Mouse (Mus musculus): ENCODE measurements around the gene Rpl22l1.
"Not testable (repeated sequence)": the region's sequence is repeated elsewhere in the genome, so short reads cannot be mapped to it uniquely, and the experiment has no call there.

Gene Rpl22l1

GRCm38 (mm10) chr3:28841886-28842649, 36.8 kb downstream of the Rpl22l1 start:
- no peak for DNase-seq

GRCm38 (mm10) chr3:28843231-28843630, 38.0 kb downstream of the Rpl22l1 start:
- DNase-seq = no peak

GRCm38 (mm10) chr3:28847115-28847514, 41.9 kb downstream of the Rpl22l1 start:
- no peak for DNase-seq

- not testable (repeated sequence) for DNase-seq
Observed at GRCm38 (mm10) chr3:28852174-28852573, 46.9 kb downstream of the Rpl22l1 start.

Data from cerebellum, adult 9-10 months (tissue).